Mouse (Mus musculus) T-helper 1 cell (primary cell): Measurements from ENCODE around the gene Pip5kl1.

ENCODE experiments used
- in situ Hi-C: fragments of 300-600 bp; cut with MboI, MseI; formaldehyde crosslinking; loops from one replicate; pipeline ENCODE4 v1.15.1; 2025; ENCODE audit warnings: high pct_unique_total_duplicates

Pip5kl1 gene

GRCm38 (mm10) chr2:32574497-32574896, at the start of gene Pip5kl1:
Pip5kl1 (plus strand) TSS chr2:32574797.
- in situ Hi-C loops: no loop called here

DNA sequence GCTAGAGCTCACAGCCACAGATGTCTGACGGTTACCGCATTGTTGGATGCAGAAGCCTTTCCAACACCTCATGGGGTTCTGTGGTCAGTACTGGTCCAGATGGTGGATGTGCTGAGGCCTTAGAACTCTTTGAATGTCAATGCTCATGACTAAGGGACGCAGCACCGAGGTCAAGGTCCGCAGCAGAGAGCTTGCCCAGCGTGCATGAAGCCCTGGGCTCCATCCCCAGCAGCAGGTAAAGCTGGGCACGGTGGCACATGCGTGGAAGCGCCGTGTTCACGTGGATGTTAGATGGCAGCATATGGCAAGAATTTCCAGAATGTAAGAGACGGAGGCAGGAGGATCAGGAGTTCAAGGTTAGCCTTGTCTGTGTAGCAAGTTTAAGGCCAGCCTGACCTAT, 48.8 kb upstream of the Pip5kl1 start:
- in situ Hi-C loops: no loop called here

- in situ Hi-C loops: no loop called here
Measured at GRCm38 (mm10) chr2:32527468-32527966, 47.1 kb upstream of the Pip5kl1 start.

- in situ Hi-C loops: no loop called here
Measured at GRCm38 (mm10) chr2:32528326-32528725, 46.3 kb upstream of the Pip5kl1 start.

DNA sequence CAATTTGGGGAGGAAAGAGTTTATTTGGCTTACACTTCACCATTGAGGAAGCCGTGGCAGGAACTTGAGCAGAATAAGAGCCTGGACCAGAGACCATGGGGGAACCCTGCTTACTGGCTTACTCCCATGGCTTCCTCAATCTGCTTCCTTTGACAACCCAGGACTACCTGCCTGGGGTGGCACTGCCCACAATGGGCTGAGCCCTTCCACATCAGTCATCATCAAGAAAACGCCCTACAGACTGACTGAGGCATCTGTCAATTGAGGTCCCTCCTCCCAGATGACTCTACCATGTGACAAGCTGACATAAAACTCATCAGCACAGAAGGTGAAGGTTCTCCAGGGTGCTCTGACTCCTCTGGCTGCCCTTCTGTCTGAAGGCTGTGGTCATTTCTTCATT, 44.1 kb upstream of the Pip5kl1 start:
- in situ Hi-C loops: loop anchor here (5.0 kb wide), 1 partner anchor 38 kb away; no protein-coding TSS in a partner anchor

- in situ Hi-C loops: loop anchor here (5.0 kb wide), 1 partner anchor 41 kb away; no protein-coding TSS in a partner anchor
Measured at GRCm38 (mm10) chr2:32533163-32533562, 41.4 kb upstream of the Pip5kl1 start.

DNA sequence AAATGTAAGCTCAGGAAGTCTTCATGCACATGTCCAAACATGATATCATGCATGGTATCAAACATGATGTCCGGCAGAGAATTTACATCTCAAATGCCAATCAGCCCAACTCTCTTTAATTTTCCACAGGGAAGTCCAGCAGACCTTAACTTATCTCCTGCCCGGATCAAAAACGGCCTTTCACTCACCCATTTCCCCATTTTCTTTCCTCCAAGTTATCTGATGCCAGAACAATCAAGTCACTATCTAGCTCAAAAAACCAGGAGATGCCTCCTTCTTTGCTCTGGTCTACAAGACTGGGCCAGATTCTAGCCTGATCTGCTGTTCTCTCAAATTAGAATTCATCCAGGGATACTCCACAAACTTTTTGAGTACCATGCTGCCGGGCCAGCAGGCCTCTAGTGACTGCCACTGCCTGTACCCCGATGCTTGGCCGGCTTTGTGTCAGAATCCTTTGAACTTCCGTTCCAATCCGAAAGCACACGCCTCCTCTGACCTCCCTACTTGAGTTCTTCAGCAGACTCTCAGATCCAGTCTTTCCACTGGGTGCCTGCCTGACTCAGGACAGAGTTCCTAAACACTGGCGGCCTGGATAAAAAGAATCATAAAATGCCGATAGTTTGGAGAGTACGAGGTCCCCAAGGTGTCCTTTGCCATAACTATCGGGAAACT, 40.4 kb upstream of the Pip5kl1 start:
- in situ Hi-C loops: loop anchor here (5.0 kb wide), 1 partner anchor 42 kb away; no protein-coding TSS in a partner anchor

GRCm38 (mm10) chr2:32534733-32535471, 39.7 kb upstream of the Pip5kl1 start, which contains the start of gene Fam102a:
Fam102a (plus strand) TSS chr2:32535332.
- in situ Hi-C loops: loop anchor here (5.0 kb wide), 1 partner anchor 43 kb away; no protein-coding TSS in a partner anchor

DNA sequence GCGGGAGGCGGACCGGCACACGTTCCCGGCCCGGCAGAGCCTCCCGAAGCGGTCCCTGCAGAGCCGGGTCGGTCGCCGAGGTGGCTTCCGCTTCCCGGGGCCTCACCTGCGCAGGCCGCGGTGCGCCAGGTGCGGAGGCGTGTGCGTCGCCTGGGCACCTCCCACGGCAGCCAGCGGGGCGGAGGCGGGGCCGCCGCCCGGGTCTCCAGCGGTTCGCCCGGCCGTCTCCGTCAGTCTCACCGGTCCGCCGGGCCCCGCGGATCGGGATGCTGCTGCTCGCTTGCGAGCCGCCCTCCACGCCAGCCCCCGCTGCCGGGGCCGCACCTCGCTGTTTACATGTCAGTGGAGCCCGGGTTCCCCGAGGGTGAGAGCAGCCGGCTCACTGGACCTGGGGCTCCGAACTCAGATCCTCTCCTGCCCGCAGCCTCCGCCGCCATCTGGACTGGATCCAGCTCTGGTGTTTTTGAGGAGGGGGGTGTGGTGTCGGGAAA, 39.1 kb upstream of the Pip5kl1 start:
- in situ Hi-C loops: no loop called here

GRCm38 (mm10) chr2:32536086-32536633, 38.4 kb upstream of the Pip5kl1 start:
- in situ Hi-C loops: no loop called here

DNA sequence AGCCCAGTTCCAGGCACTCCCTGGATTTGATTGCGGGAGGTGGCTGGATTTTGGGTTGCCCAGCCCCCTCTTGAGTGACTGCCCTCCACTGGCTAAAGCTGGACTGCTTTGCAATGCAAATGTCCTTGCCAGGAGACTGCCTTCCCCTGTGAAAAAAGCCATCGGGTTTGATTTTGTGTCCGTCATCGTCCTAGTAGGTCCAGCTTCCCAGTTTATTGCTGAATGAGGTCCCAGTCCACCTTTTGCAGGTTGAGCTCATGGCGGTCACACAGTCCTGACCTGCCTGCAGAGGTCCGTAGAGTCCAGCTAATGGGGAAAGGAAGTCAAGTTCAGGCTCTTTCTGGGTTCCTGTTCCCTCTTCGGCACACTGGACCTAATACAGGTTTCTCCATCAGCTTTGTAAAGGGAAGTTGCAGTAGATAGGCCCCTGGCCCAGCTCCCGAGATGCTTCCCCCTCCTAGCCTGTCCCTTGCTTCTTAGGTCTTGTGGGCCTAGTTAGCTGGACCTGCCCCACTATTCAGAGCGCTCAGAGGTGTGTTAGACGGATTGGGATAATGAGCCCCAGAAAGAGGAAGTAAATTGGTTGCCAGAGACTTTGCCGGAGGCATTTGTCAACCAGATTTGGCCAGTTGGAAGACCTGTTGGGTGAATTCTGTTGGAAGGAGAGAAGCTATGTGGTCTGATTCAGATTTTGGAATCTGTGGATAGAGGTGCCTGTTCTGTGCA, 37.8 kb upstream of the Pip5kl1 start:
- in situ Hi-C loops: no loop called here

- in situ Hi-C loops: no loop called here
Measured at GRCm38 (mm10) chr2:32537360-32537905, 37.2 kb upstream of the Pip5kl1 start.

DNA sequence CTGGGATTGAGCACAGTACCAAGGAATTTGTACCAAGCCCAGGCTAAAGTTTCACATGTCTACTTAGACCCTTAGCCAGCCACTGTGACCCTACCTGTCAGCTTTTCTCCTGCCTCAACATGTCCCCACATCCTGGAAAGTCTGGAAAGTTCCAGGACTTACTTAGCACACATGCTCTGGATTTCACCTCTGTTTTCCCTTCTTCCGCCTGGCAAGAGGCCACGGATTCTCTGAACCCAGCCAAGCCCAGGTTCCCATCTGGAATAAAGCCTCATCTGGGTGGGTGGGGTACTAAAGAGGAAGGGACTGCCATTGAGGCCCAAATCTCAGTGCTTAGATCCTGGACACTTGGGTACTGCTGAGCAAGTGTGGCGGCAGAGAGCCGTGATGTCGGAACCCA, 36.7 kb upstream of the Pip5kl1 start:
- in situ Hi-C loops: no loop called here

- in situ Hi-C loops: no loop called here
Measured at GRCm38 (mm10) chr2:32538461-32538860, 36.1 kb upstream of the Pip5kl1 start.

DNA sequence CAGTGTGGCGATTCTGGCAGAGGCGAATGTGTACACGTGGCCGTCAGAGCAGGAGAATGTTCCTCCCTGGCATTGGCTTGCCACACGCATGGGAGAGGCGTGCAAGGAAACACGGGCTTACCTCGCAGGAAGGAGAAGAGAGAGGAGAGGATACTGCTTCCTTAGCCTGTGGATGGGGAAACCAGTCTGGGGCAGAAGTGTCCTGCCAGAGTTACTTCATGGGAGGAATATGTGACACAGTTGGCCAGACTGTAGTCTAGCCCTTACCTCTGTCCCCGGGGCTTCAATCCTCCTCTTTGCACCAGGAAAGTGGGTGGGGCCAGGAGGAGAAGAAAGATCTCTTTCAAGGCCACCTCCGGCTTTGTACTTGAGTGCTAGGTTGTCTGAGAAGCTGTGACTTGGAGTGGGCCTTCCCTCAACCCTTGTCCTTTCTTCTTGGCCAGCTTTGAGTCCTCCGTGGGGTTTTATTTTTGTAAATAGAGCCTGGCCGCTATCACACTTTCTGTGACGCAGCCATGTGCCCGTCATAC, 35.1 kb upstream of the Pip5kl1 start:
- in situ Hi-C loops: no loop called here

GRCm38 (mm10) chr2:32541333-32541908, 33.2 kb upstream of the Pip5kl1 start:
- in situ Hi-C loops: no loop called here

- in situ Hi-C loops: no loop called here
Measured at GRCm38 (mm10) chr2:32541986-32542573, 32.5 kb upstream of the Pip5kl1 start.

DNA sequence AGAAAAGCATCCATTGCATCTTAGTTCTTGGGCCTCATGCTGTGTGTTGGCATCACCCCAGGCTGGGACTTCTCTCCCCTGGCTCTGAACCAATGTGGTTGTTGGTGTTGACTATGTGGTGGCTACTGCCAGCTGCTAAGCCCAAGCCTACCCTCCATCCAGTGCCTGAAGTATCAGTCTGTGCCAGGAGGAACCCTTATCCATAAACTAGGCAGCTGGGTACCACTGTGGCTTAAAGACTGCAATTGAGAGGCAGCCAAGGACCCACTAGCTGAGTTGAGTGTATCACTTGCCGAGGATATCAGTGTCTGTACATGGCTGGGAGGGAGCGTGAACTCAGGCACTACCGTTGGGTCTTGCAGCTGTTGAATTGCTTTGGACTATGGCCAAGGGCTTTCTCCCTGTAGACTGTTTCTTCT, 31.6 kb upstream of the Pip5kl1 start:
- in situ Hi-C loops: no loop called here

GRCm38 (mm10) chr2:32546951-32547350, 27.6 kb upstream of the Pip5kl1 start:
- in situ Hi-C loops: no loop called here

- in situ Hi-C loops: no loop called here
Measured at GRCm38 (mm10) chr2:32547380-32547779, 27.2 kb upstream of the Pip5kl1 start.
